7 mouse cellular contexts compared by ENCODE assay signal in genomic region chr2:146414484-146415291, GRCm38 (mm10).
A peak's percentile ranks its signal among the peaks of the same experiment; 100 is the strongest.
DNase-seq lines count a peak whose midpoint lies in the region; ATAC-seq lines count a peak whose summit lies in the region.

No protein-coding gene starts in this region.

- no peaks in the 10 kb centered on the region for H3K4me1 ChIP-seq in intestine, embryonic 14.5 days (replicated peaks; ENCODE audit: control insufficient read depth, insufficient read depth, low read length)
- H3K4me1 ChIP-seq in midbrain, embryonic 13.5 days (replicated peaks), result no peaks in the 10 kb centered on the region

- no peak overlapping the region for H3K9ac ChIP-seq in intestine, embryonic 14.5 days (ENCODE audit: low read length)
- H3K9ac ChIP-seq in midbrain, embryonic 13.5 days (replicated peaks), result no peak overlapping the region

- H3K4me3 ChIP-seq in intestine, embryonic 14.5 days (ENCODE audit: low read depth, low read length), result no peak overlapping the region
- no peak overlapping the region for H3K4me3 ChIP-seq in midbrain, embryonic 13.5 days (replicated peaks)

- no peaks in the 10 kb centered on the region for H3K27me3 ChIP-seq in intestine, embryonic 14.5 days (replicated peaks; ENCODE audit: control insufficient read depth, insufficient read depth, low read length)
- no peaks in the 10 kb centered on the region for H3K27me3 ChIP-seq in midbrain, embryonic 13.5 days

- no peak overlapping the region for H3K27ac ChIP-seq in intestine, embryonic 14.5 days (ENCODE audit: low read depth)
- H3K27ac ChIP-seq in midbrain, embryonic 13.5 days, result peak overlapping the region; percentile 79

- H3K4me2 ChIP-seq in intestine, embryonic 14.5 days (ENCODE audit: low read length), result no peak overlapping the region
- peak overlapping the region; percentile 31; the same call in 1 of the 2 replicates for H3K4me2 ChIP-seq in midbrain, embryonic 13.5 days (replicated peaks)

- DNase-seq in R1 (ENCODE audit: low read depth, low spot score), result peak; percentile 68
- DNase-seq in cerebellum, adult 8-10 months, result peak; percentile 82
- peak; percentile 51 to 73 for DNase-seq in frontal cortex, postnatal 10 days (ENCODE audit: low spot score in 2 of 2)
- peak; percentile 88 for DNase-seq in intestine, embryonic 14.5 days (ENCODE audit: low spot score)
- DNase-seq in left cerebral cortex, adult 9 months (ENCODE audit: low spot score in 2 of 2), result peak; percentile 28 to 85
- peak; percentile 31 to 73 for DNase-seq in spleen, adult 18-20 months

- WGBS in intestine, embryonic 14.5 days, result 34% methylated on average over 8 of the region's 8 CpGs
- 32% methylated on average over 8 of the region's 8 CpGs for WGBS in midbrain, embryonic 13.5 days

- ATAC-seq in intestine, embryonic 14.5 days (replicated peaks; ENCODE audit: low FRiP score, low TSS enrichment, low read depth), result peak; percentile 77
- ATAC-seq in midbrain, embryonic 13.5 days, result peak; percentile 95

- H3K36me3 ChIP-seq in intestine, embryonic 14.5 days (ENCODE audit: control insufficient read depth, insufficient read depth, low read length), result peaks cover 5% of the 10 kb centered on the region; the same call in 1 of the 2 replicates
- peaks cover 5% of the 10 kb centered on the region for H3K36me3 ChIP-seq in midbrain, embryonic 13.5 days

- no peaks in the 10 kb centered on the region for H3K9me3 ChIP-seq in intestine, embryonic 14.5 days (ENCODE audit: control insufficient read depth, low read length)
- no peaks in the 10 kb centered on the region for H3K9me3 ChIP-seq in midbrain, embryonic 13.5 days
